Mouse (Mus musculus): ENCODE measurements around the gene 0610012G03Rik.

DNA sequence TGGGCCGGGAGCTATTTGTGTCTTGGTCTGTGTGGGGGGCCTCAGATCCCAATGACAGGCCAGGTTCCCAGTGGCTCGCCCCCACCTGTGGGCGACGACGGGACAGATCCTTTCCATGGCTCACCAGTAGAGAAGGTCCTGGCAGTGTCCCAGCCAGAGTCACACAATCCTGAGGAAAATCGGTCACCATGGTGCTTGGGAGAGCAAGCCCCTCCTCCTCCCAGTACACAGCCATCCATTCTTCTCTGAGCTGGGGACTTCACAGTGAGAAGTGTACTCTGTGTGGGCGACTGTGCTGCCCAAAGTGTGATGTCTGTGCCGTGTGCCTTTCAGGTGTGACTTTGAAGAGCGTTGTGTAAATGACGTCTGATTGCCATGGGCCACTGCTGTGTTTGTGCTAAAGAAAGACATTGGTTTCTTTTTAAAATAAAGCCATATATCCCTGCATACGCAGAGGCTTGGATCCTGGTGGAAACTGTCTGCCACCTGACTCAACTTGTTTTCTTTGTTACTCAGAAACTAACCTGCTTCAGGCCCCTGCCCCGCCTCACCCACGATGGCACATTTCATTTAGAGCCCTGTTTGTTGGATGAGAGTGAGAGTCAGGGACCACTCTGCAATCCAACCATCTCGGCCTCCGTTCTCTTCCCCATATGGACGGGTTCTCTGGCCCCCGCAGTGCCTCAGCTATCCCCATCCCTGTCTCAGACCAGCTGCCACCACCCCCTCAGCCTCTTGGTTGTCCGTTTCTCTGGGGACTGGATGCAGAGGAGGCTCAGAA lies 49.6 kb downstream of the 0610012G03Rik start:
- TF ChIP-seq CTCF (IDR thresholded peaks at IDR 0.05) (no peak), EP300 (IDR thresholded peaks at IDR 0.05) (no peak)

Measured in lung, postnatal 0 days (tissue).